Mouse (Mus musculus): ENCODE data around the gene Mob3b.

The Mob3b gene

DNA sequence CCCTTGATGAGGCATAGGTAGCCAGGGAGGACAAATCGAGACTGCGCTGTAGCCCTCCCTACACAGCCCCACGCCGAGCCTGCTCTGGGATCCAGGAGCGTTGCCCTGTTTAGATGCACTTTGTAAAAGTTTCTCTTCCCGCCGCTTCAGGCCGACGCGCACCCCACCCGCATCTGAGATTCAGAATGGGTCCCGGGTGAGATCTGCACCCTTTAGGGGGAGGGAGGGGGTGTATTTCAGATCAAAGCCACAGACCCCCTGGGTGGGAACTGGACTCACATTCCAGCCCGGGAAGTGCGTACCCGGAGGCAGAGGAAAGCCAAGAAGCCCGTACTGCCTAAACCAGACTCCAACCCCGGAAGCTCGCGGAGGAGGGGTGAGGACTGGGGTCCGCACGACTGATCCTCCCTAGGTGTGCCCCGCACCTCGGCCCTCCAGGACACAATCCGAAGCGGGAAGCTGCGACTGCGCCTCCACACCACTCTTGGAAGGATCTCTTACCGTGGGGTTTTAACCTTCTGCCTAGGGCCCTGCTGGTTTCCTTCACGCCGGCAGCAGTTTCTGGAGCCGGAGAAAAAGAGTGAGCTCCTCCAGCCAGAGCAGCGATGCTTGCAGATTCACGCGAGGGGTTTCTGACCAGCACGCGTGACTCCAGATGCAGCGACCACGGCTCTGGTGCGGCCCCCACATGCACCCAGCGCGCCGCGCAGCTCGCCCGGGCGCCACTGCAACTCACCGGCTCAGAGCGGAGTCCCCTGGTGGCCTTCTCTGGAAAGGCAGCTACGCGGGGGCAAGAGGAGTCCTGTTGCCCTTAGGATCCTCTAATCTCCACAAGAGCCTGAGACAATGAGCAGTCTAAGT, at the start of gene Mob3b:
Gene Mob3b, minus strand, starts transcription at position 734 of the 861 bp plus-strand sequence.
- in situ Hi-C loops (cut with MboI; ENCODE audit: low pct_unique_long_range_greater_than_20kb in 1 of 2, low sequenced_read_pairs in 2 of 2, unreplicated experiment in 1 of 2), result no loop called here

DNA sequence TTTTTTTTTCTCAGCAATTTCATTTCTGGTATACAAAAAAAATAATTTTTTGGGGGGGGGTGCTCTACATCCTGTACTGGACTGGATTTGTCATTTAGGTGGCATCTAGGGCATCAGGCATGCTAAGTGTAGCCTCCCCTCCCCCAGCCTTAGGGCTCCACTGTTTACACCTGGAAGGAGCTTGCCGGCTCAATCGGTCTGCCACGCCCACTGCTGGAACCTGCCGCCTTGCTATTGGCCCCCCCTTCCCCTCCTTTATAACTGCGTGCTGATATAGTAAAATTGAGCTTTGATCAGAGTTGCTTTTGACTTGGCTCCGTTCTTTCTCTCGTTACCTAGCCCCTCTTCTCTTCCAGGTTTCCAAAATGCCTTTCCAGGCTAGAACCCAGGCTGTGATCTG, 47.4 kb upstream of the Mob3b start:
- in situ Hi-C loops (cut with MboI; ENCODE audit: low pct_unique_long_range_greater_than_20kb in 1 of 2, low sequenced_read_pairs in 2 of 2, unreplicated experiment in 1 of 2), result no loop called here

DNA sequence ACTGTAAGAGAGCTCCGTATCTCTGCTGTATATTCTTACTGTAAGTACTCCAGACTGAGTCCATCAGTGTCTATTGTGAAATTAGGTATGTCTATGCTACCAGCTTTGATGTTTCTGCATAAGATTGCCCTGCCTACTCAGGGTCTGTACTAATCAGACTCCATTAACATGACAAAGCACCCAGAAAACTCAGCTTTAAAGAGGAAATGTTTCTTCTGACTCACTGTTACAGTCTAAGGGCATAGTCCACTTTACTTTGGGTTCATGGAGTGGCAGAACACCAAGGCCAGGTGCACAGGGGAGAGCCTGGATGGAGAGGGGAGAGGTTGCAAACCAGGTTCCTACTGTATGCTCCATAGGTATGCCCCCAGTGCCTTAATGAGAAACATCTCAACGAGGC, 46.4 kb upstream of the Mob3b start:
- in situ Hi-C loops (cut with MboI; ENCODE audit: low pct_unique_long_range_greater_than_20kb in 1 of 2, low sequenced_read_pairs in 2 of 2, unreplicated experiment in 1 of 2), result no loop called here

DNA sequence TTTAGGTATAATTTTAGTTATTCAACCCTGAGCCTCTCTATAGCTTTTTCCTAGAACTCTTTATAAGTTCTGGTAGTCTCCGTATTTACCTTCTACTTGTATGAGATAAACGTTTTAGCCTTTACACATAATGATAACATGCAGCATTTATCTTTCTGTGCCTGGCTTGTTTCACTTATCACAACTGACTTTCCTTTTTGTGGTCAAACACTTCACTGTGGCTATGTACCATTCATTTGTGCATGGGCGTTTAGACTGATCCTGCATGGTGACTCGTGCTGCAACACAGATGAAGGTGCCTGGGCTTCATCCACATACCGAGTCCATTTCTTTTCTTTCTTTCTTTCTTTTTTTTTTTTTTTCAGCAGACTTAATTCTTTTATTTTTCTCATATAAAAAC, 44.4 kb upstream of the Mob3b start:
- in situ Hi-C loops (cut with MboI; ENCODE audit: low pct_unique_long_range_greater_than_20kb in 1 of 2, low sequenced_read_pairs in 2 of 2, unreplicated experiment in 1 of 2), result no loop called here

DNA sequence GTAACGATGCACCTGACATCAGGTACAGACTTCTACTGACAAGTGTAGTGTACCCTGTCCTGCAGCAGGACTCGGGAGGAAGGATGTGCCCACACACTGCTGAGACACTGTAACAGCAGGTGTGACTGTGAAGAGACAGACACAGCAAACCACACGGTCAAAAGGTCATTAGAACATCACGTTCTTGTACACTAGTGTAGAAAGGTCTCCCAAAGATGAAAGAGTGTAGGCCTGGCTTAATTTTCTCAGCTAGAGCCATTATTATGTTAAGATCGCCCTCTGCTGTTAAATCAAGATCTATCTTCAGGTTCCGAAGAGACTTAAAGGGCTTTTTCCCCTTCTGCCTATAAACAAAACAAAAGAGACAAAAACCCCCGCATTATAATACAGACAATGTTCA, 35.4 kb upstream of the Mob3b start:
- in situ Hi-C loops (cut with MboI; ENCODE audit: low pct_unique_long_range_greater_than_20kb in 1 of 2, low sequenced_read_pairs in 2 of 2, unreplicated experiment in 1 of 2), result no loop called here

DNA sequence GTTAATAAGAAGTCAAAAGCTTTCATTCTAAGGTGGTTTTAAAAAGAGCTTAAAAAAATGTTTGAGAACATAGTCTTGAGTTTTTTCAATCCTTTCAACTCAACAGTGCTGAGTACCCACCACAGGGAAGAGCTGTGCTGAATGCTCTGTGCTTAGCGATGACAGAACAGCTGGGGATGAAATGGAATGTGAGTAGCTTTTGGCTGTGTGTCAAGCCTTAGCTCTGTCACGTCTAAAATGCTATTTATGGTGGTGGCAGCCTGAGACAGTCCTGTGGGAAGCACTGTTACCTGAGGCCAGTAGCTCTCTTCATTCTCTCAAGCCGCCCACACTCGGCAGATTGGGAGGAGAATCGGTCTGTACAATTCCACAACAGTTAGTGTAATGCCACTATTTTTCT, 32.5 kb upstream of the Mob3b start:
- in situ Hi-C loops (cut with MboI; ENCODE audit: low pct_unique_long_range_greater_than_20kb in 1 of 2, low sequenced_read_pairs in 2 of 2, unreplicated experiment in 1 of 2), result no loop called here

DNA sequence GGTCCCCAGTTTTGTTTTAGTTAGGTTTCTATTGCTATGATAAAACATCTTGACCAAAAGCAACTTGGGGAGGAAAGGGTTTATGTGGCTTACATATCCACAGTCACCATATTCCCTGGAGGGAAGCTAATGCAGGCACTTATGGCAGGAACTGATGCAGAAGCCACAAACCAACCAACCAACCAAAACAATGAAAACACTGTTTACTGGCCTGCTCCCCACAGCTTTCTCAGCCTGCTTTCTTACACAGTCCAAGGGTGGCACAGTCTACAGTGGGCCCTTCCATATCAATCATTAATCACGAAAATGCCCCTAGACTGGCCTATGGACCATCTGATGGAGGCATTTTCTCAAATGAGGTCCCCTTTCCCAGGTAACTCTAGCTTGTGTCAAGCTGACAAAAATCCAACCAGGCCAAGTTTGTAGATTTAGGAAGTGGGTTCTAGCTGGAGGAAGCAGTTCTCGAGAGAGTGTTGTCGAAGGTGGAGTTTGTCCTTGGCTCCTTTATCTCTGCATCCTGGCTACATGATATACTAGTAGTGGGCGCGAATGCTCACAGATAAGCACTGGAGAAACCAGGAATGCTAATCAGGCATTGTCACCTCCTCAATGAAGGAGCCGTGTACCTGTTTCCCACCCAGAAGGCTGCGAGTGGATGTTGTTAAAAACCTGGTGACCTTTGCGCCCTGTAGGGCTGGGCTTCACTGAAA, 30.5 kb upstream of the Mob3b start:
- in situ Hi-C loops (cut with MboI; ENCODE audit: low pct_unique_long_range_greater_than_20kb in 1 of 2, low sequenced_read_pairs in 2 of 2, unreplicated experiment in 1 of 2), result no loop called here

DNA sequence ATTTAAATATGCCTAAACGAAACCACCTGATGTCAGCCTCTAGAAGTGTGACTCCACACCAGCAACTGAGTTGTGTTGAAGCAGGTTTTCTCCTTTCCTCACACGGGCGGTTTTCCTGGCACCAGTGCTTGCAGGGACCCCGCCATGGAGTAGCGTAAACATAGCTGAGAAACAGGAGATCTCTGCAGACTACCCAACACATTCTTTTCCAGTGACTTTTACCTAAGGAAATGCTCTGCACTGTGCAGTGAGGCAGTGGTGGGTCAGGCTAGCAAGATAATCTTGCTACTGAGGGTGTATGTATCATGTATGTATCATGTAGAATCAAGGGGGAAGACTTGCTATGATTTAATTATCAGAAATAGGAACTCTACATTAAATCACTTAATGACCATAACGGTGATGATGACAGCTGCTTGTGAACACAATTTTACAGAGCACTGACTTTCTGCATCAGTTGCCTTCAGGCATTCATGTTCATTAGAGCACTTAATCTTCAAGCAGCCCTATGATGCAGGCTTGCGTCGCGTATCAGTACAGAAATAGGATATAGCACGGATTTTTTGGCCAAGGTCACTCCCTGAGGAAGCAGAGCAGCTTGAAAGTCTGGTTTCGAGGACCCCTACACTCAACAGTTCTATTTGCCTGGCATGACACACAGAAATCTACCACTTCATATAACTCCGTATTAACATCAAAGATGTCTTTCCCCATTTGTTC, 20.8 kb upstream of the Mob3b start:
- in situ Hi-C loops (cut with MboI; ENCODE audit: low pct_unique_long_range_greater_than_20kb in 1 of 2, low sequenced_read_pairs in 2 of 2, unreplicated experiment in 1 of 2), result no loop called here

DNA sequence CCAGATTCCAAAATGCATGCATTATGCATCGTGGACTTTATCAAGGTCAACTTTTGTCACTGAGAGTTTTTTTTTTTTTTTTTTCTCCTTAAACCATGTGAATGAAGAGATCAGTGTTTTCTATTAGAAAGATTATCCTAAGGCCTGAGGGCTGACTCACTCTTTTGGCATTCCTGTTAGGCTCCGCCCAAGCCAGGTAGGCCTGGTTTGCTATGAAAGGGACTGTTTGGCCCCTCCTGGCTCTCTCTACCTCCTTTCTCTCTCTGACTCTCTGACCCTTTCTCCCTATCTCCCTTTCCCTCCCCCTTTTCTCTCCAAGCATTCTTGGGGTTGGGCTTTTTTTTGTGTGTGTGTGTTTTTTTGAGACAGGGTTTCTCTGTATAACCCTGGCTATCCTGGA, 18.3 kb upstream of the Mob3b start:
- in situ Hi-C loops (cut with MboI; ENCODE audit: low pct_unique_long_range_greater_than_20kb in 1 of 2, low sequenced_read_pairs in 2 of 2, unreplicated experiment in 1 of 2), result no loop called here

DNA sequence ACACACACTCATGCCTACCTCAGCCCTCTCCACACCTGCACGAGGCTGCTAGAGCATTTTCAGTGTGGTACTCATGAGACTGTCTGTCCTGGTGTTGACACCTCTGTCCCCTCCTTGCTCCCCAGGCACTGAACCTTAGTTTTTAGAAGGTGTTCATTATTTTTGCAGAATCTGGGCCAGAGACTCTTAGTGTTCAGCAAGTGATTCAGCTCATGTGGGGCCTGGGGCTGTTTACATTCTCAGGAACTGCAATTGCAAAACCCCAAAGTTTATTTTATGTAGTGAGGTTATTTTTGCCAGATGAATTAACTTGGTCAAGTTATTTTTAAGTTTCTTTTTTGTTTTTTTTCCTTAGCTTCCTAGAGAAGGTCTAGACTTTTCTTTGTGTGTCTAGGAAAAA, 16.3 kb upstream of the Mob3b start:
- in situ Hi-C loops (cut with MboI; ENCODE audit: low pct_unique_long_range_greater_than_20kb in 1 of 2, low sequenced_read_pairs in 2 of 2, unreplicated experiment in 1 of 2), result no loop called here

DNA sequence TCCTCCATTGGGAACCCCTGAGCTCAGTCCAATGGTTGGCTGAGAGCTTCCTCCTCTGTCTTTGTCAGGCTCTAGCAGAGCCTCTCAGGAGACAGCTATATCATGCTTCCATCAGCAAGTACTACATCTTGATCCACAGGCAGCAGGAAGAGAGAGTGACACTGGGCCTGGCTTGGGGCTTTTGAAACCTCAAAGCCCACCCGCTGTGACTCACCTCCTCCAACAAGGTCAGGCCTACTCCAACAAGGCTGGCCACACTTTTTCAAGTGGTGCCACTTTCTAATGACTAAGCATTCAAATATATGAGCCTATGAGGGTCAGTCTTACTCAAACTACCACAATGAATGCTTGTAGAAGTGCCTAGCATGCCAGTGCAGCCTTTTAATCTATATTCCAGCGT, 15.2 kb upstream of the Mob3b start:
- in situ Hi-C loops (cut with MboI; ENCODE audit: low pct_unique_long_range_greater_than_20kb in 1 of 2, low sequenced_read_pairs in 2 of 2, unreplicated experiment in 1 of 2), result no loop called here

DNA sequence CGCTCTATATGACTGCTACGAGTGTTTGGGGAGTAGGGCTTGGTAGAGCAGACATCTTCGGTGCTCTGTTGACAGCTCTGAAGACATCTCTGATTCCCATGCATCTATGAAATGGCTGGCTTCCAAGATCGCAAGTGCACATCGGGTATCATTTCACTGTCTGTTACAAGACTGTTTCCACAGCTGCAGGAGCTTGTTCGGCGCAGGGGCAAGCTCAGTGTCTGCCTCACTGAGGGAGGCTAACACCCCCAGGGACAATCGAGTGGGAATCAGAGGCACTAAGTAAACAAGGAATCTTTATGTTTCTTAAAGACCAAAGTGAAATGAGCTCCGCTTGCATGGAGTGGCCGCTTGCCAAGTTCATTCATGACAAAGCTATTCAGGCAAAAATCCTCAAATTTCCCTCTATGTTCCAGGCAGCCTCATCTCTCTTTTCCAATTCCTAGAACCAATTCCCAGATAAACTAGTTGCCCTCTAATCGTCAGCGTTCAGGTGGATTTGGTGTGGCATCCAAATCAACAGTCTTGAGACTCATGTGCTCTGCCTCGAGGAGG, 12.4 kb upstream of the Mob3b start:
- in situ Hi-C loops (cut with MboI; ENCODE audit: low pct_unique_long_range_greater_than_20kb in 1 of 2, low sequenced_read_pairs in 2 of 2, unreplicated experiment in 1 of 2), result loop anchor here in 1 of 2 experiments (10.0 kb wide), 1 partner anchor 215 kb away; no protein-coding TSS in a partner anchor

DNA sequence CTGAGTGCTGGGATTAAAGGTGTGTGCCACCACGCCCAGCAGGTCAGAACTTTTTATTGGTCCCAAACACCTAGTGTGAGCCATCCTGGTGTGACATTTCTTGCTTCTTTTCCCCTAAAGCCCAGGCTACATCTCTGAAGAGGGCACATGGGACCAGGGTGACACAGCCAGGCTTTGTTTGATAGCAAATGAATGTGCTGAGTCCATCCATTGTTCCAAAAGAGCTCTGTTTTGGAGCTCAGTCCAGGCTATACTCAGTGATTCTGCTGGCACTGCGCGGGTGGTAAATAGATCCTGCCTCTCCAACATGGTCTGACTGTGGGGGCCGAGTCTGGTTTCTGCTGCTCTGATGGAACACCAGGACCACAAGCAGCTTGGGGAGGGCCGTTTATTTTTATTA, 10.6 kb upstream of the Mob3b start:
- in situ Hi-C loops (cut with MboI; ENCODE audit: low pct_unique_long_range_greater_than_20kb in 1 of 2, low sequenced_read_pairs in 2 of 2, unreplicated experiment in 1 of 2), result loop anchor here in 1 of 2 experiments (10.0 kb wide), 1 partner anchor 213 kb away; no protein-coding TSS in a partner anchor

DNA sequence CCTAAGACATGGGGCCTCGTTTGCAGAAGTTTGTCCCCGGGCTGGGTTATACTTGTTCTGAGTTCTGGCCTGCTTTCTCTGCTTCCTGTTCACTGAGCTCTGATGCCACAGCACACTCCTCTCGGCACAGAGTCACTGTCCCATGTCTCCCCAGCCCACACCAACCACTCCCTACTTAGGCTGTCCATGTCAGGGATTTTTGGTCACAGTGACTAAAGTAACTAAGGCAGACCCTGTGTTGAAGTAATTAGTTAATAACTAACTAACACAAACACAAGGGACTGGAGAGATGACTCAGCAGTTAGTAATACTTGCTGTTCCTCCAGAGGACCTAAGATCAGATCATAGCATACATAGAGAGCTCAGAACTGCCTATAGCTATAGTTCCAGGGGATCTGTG, 8.7 kb upstream of the Mob3b start:
- in situ Hi-C loops (cut with MboI; ENCODE audit: low pct_unique_long_range_greater_than_20kb in 1 of 2, low sequenced_read_pairs in 2 of 2, unreplicated experiment in 1 of 2), result loop anchor here in 1 of 2 experiments (10.0 kb wide), 1 partner anchor 211 kb away; no protein-coding TSS in a partner anchor

DNA sequence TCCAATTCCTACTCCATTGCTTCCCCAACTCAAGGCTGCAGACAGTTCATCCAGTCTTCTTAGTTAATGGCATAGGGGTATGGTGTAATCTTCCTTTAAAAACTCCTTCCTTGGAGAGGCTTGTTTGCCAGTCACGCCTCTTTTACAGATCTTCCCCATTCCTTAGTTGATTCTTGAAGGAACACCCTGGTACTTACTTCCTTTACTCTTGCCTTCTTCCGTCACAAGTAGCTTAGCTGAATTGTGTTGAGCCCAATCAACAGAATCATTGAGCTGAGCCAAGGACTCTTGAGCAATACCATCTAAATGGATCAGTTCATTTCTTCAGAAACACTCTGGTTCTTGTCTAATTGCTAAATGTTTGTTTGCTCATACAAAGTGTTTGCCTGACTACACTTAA, 8.0 kb upstream of the Mob3b start:
- in situ Hi-C loops (cut with MboI; ENCODE audit: low pct_unique_long_range_greater_than_20kb in 1 of 2, low sequenced_read_pairs in 2 of 2, unreplicated experiment in 1 of 2), result loop anchor here in 1 of 2 experiments (10.0 kb wide), 1 partner anchor 210 kb away; no protein-coding TSS in a partner anchor

DNA sequence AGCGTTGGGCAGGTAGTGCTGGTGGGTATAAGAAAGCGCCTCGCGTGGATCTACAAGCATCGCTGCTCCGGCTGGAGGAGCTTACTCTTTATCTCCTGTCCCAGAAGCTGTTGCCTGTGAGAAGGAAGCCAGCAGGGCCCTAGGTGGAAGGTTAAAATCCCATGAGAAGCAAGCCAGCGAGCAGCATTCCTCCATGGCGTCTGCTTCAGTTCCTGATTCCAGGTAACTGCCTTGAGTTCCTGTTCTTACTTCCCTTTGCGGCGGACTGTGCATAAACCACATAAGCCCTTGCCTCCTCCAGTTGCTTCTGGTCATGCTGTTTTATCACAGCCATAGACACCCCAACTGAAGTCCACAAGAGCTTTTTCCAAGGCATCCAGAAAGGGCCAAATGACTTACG, 531 bp upstream of the Mob3b start:
- in situ Hi-C loops (cut with MboI; ENCODE audit: low pct_unique_long_range_greater_than_20kb in 1 of 2, low sequenced_read_pairs in 2 of 2, unreplicated experiment in 1 of 2), result no loop called here

DNA sequence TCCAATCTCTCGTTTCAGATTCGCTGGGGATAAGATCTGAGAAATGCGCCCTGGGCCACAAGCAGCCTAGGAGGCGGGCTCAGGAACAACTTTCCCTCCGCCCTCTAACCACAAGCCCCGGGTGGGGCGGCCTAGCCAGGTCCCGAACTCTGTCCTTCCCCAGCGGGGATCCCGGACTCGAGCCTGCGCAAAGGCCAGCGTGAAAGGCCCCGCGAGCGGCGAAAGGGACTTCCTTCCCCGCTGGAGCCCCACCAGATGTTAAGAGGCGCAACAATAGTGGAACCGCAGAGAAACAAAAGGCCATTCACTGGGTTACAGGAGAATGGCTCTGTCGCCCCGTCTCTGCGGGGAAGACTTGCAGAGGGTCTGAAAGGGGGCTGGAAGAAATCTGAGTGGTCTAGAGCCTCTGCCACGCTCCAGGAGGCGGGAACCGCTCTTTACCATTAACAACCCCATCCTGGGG, 1.1 kb downstream of the Mob3b start:
- in situ Hi-C loops (cut with MboI; ENCODE audit: low pct_unique_long_range_greater_than_20kb in 1 of 2, low sequenced_read_pairs in 2 of 2, unreplicated experiment in 1 of 2), result no loop called here

DNA sequence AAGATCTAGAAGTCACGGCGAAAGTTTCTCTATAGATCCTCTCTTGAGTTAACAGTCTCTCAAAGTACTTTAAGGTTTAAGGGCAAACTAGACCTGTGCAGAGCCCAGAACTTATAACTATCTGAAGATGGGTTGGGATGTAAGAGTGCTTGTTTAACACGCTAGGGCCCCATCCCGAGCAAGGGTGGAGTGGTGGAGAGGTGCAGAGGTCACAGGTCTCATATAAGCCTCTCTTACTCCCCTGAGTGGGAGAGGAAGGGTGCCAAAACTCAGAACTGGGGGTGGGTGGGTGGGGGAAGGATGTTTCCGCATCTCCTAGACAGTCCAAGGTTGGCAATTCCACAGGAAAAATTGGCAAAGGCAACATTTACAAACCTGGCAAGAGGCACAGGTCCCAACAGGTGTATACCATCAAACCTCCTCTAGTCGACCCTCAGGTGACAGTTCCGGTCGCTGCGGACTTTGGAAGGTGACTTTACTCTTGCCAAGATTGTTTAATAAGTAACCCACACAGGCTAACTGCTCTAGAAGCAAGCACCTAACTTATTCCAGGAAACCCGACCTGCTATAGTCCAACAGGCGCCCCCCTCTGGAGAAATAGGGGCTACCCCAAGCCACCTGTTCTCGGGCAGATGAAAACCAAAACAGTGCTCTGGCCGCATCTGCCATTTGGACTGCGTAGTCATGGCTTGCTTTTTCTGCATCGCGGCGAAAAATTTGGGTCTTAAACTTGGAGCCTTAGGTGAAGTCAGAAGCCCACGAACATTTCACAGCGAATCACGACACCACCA, 2.0 kb downstream of the Mob3b start:
- in situ Hi-C loops (cut with MboI; ENCODE audit: low pct_unique_long_range_greater_than_20kb in 1 of 2, low sequenced_read_pairs in 2 of 2, unreplicated experiment in 1 of 2), result no loop called here
